Mouse (Mus musculus) kidney, adult 2 months (tissue): ENCODE measurements around the gene Col6a5.

ENCODE experiments used
- CTCF ChIP-seq: fragments of 200-500 bp; conservative IDR thresholded peaks from 2 replicates; pipeline ENCODE4 v1.5.1; 2011; ENCODE audit warnings: low read depth, mild to moderate bottlenecking, control low read depth, low read length, moderate library complexity, mixed read lengths; ENCODE audit not compliant: insufficient read depth, insufficient read length
- POLR2A ChIP-seq: fragments of 200-500 bp; IDR thresholded peaks from one replicate; pipeline ENCODE4 v1.6.1; 2011; ENCODE audit warnings: low read depth, low read length, control low read depth

DNA sequence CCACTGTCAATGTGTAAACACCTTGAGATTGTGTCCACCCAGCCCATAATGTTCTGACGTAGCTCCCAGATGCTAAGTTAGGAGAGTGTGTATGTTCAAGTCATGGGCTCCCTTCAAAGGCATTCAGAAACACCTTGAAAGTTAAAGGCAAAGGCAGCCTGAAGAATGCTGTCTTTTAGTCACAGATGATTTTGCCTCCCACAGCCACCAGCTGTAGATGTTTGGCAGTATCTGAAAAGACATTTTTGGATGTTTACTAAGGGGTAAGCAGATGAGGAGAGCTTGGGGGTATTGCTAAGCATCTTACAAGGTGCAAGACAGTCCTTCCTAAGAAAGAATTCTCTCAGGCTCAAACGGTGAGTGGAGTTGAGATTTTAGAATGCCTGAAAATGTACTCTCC lies 50.3 kb downstream of the Col6a5 start:
- TF ChIP-seq CTCF = no peak
- TF ChIP-seq POLR2A = no peak
